Mouse (Mus musculus): ENCODE data around the gene Gm10447.
"Not testable (repeated sequence)": the region's sequence is repeated elsewhere in the genome, so short reads cannot be mapped to it uniquely, and the experiment has no call there.

Gm10447 gene

GRCm38 (mm10) chr11:53446183-53446582 is 10.7 kb downstream of the Gm10447 start:
- DNase-seq (ENCODE audit: low read depth, low spot score), result no peak

- DNase-seq (ENCODE audit: low read depth, low spot score), result no peak
Measured at GRCm38 (mm10) chr11:53445562-53445961, 11.3 kb downstream of the Gm10447 start.

GRCm38 (mm10) chr11:53443861-53444260 is 13.0 kb downstream of the Gm10447 start:
- no peak for DNase-seq (ENCODE audit: low read depth, low spot score)

- DNase-seq (ENCODE audit: low read depth, low spot score), result no peak
Measured at GRCm38 (mm10) chr11:53441921-53442320, 15.0 kb downstream of the Gm10447 start.

- DNase-seq (ENCODE audit: low read depth, low spot score), result no peak
Measured at GRCm38 (mm10) chr11:53436338-53436737, 20.6 kb downstream of the Gm10447 start.

GRCm38 (mm10) chr11:53435504-53435903 is 21.4 kb downstream of the Gm10447 start:
- no peak for DNase-seq (ENCODE audit: low read depth, low spot score)

- no peak for DNase-seq (ENCODE audit: low read depth, low spot score)
Measured at GRCm38 (mm10) chr11:53433057-53433456, 23.9 kb downstream of the Gm10447 start.

GRCm38 (mm10) chr11:53431347-53432056 is 25.4 kb downstream of the Gm10447 start:
- no peak for DNase-seq (ENCODE audit: low read depth, low spot score)

- peak; percentile 99 for DNase-seq (ENCODE audit: low read depth, low spot score)
Measured at GRCm38 (mm10) chr11:53430670-53431346, 26.1 kb downstream of the Gm10447 start, which contains the start of the genes Uqcrq and Gdf9. TSS of gene Uqcrq (minus strand) at chr11:53430831. TSS of gene Gdf9 (plus strand) at chr11:53431023.

GRCm38 (mm10) chr11:53430300-53430669 is 26.6 kb downstream of the Gm10447 start:
- no peak for DNase-seq (ENCODE audit: low read depth, low spot score)

- no peak for DNase-seq (ENCODE audit: low read depth, low spot score)
Measured at GRCm38 (mm10) chr11:53429182-53429581, 27.7 kb downstream of the Gm10447 start.

GRCm38 (mm10) chr11:53428716-53429057 is 28.2 kb downstream of the Gm10447 start:
- DNase-seq (ENCODE audit: low read depth, low spot score), result no peak

GRCm38 (mm10) chr11:53427993-53428715 is 28.8 kb downstream of the Gm10447 start:
- no peak for DNase-seq (ENCODE audit: low read depth, low spot score)

GRCm38 (mm10) chr11:53426914-53427313 is 30.0 kb downstream of the Gm10447 start:
- DNase-seq (ENCODE audit: low read depth, low spot score), result not testable (repeated sequence)

GRCm38 (mm10) chr11:53425711-53426255 is 31.1 kb downstream of the Gm10447 start:
- DNase-seq (ENCODE audit: low read depth, low spot score), result no peak

GRCm38 (mm10) chr11:53425251-53425650 is 31.7 kb downstream of the Gm10447 start:
- no peak for DNase-seq (ENCODE audit: low read depth, low spot score)

GRCm38 (mm10) chr11:53424826-53425225 is 32.1 kb downstream of the Gm10447 start:
- DNase-seq (ENCODE audit: low read depth, low spot score), result no peak

GRCm38 (mm10) chr11:53423036-53423435 is 33.9 kb downstream of the Gm10447 start, which contains the start of gene Leap2:
TSS of gene Leap2 (minus strand) at chr11:53423170.
- DNase-seq (ENCODE audit: low read depth, low spot score), result no peak

- DNase-seq (ENCODE audit: low read depth, low spot score), result no peak
Measured at GRCm38 (mm10) chr11:53418048-53418447, 38.9 kb downstream of the Gm10447 start.

- DNase-seq (ENCODE audit: low read depth, low spot score), result no peak
Measured at GRCm38 (mm10) chr11:53413871-53414270, 43.0 kb downstream of the Gm10447 start.

GRCm38 (mm10) chr11:53411738-53412137 is 45.2 kb downstream of the Gm10447 start:
- peak; percentile 29 for DNase-seq (ENCODE audit: low read depth, low spot score)

All from forelimb bud, embryonic 11.5 days (tissue).